Mouse (Mus musculus): ENCODE data around the gene Ubr2. TPM values are rescaled to one million over a fixed set of nuclear protein-coding genes. Genes with fewer than 3 reads are reported as not detected.

The Ubr2 gene
- polyA plus RNA-seq (2012; rRNA removed): 13.7 and 17.0 TPM in 2 replicates

DNA sequence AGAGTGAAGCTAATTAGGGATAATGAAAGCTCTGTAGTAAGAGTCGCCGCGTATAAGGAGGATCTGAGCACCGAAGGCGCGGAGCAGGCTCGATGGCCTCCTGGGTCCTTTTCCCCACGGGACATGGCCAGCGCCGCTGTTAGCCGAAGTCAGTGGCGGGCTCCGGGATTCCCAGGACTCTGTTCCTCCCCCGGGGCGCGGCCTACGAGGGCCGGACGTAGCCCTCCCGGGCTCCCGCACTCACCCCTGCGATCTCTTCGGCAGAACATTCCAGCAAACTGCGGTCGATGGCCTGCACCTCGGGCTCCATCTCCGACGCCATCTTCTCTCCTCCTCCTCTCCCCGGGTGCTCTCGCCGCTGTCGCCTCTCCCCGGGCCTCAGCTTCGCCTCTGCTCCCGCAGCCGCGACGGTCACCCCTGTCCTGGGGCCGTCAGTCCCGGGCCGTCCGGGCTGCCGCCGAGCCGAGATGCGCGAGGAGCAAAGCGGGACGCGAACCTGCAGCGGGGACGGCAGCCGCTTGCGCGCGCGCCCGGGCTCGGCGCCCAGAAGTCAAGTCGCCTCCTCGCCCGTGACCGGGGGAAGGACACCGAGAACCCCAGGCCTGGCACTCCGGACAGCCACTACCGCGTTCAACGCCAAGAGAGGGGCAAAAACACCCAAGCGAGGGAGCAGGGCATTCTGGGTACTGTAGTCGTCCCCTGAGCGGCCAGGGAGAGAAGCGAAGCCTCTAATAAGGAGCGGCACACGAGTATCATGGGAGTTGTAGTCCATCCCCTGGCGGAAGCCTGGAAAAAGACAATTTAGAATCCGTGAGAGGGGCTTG lies at the start of gene Ubr2:
Ubr2 (minus strand) TSS at position 659 of the 824 bp plus-strand sequence.
- DNase-seq (ENCODE audit: low read depth, low spot score): peak; percentile 95
- WGBS: under 1% methylated on average over 77 of the region's 77 CpGs

DNA sequence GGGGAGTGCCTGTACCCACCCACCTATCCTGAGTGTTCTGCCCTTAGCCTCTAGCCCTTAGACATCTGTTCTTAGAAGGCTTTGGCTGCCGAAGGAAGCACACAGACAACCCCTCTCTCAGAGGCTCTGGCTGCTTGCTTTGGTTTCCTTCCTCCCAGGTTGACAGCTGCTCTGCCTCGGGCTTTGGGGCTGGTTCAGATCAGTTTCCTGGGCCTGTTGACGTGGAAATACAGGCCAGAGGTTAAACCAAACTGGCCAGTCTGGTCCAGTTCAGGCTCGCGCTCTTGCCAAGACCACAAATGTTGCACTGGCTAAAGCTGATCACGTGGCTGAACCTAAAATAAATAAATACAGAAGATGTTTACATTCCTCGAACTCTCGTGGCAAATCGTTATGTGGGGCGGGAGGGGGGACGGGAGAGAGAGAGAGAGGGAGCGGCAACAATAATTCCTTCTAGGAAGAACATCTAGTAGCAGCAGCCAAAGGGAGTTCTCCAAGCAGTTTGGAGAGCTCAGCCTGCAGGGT lies 49.5 kb upstream of the Ubr2 start:
- DNase-seq (ENCODE audit: low read depth, low spot score): peak; percentile 74
- WGBS: 10% methylated on average over 12 of the region's 12 CpGs

DNA sequence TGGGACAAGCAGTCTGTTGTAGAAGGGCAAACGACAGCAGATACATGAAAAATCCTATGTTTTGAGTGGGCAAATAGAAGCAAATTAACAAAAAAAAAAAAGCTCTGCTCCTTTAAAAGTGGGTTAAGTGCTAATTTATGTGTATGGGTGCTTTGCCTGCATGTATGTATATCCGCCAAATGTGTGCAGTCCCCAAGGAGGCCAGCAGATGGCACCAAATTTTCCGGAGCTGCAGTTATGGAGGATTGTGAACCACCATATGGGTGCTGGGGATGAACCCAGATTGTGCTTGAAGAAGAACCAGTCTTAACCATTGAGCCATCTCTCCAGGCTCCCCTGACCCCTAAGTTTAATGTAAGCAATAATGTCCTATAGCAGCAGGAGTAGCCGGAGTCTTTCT lies 47.6 kb upstream of the Ubr2 start:
- DNase-seq (ENCODE audit: low read depth, low spot score): no peak
- WGBS: 97% methylated on average over 4 of the region's 4 CpGs

DNA sequence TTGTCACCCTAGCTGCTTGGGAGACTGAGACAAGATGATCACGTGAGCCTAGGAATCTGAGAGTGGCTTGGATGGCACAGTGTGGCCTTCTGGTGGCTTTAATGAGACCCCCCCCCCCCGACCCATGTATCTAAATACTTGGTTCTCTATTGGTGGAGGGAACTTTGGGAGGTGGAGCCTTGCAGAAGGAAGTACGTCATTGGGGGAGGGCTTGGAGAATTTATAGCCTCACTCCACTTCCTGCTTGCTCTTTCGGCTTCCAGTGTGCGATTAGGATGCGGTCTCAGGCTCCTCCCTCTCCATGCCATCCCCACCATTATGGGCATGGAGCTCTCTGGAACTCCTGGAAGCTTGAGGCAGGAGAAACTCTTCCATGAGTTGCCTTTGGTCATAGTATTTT lies 46.1 kb upstream of the Ubr2 start:
- WGBS: 72% methylated on average over 6 of the region's 6 CpGs
- no peak for DNase-seq (ENCODE audit: low read depth, low spot score)

DNA sequence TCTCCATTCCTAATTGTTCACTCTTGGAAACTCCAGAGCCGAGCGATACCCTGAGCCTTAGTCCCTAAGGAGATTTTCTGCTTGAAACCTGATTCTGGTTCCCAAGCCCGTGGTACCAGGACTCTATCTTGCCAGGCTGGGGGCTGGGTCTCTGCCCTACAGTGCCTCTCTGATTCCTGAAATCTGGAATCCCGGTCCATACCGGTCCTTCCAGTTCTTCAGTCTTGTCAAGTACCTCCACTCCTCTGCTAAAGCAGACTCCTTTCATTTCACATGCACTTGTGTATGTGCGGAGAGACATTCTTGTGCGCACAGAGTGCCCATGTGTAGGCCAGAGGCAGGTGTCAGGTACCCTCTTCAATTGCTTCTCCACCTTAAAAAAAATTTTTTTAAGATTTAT lies 44.8 kb upstream of the Ubr2 start:
- DNase-seq (ENCODE audit: low read depth, low spot score): no peak
- WGBS: 88% methylated on average over 7 of the region's 7 CpGs

DNA sequence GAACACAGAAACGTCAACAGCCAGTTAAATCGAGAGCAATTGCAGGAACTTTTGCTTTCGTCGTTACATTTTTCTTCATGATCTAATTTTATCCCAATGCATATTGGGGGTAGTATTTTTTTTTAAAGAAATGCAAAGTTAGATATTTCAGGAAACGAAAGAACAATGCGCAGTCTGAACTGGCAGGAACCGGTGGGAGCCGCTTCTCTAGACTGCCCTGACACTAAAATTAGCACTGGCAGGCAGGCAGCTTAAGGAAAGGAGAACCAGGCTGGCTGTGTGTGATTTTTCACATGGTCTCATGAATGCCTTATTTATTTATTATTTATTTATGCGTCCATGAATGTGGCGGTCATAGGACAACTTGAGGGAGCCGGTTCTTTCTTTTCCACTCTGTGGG lies 44.3 kb upstream of the Ubr2 start:
- no peak for DNase-seq (ENCODE audit: low read depth, low spot score)
- WGBS: 68% methylated on average over 11 of the region's 11 CpGs

DNA sequence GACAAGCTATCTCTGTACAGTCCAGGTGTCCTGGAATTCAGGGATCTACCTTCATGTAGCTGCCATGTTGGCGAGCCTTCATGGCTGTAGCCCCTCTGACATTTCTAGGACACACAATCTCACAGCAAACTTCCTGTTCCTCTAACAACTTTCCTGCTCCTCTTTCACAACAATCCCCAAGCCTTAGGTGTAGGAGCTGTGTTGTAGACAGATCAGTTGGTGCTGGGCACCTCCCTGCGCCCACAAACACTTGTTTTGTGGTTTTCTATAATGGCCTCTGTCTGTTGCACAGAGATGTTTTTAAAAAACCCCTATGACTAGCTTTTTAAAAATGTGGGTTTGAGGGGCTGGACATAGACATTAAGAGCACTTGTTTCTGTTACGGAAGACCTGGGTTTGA lies 40.3 kb upstream of the Ubr2 start:
- DNase-seq (ENCODE audit: low read depth, low spot score): no peak
- 94% methylated on average over 3 of the region's 3 CpGs for WGBS

DNA sequence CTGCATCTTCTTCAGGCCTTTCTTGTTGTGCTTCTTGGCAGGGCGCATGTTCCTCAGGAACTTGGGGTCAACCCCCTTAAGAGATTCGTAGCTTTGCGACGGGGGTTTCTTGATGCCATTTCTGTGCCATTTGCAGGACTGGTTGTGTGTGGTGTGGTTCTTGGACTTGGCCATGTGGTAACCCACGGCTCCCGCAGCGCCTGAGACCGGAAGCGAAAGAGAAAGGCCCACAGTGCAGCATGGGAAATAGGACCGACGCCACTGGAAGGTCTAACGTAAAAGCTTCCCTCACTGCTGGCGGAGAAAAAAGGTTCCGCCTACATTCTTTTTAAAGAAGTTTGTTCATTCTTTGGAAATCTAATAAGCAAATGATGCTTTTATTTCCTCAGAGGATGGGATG lies 32.5 kb upstream of the Ubr2 start:
- no peak for DNase-seq (ENCODE audit: low read depth, low spot score)
- WGBS: 94% methylated on average over 14 of the region's 14 CpGs

DNA sequence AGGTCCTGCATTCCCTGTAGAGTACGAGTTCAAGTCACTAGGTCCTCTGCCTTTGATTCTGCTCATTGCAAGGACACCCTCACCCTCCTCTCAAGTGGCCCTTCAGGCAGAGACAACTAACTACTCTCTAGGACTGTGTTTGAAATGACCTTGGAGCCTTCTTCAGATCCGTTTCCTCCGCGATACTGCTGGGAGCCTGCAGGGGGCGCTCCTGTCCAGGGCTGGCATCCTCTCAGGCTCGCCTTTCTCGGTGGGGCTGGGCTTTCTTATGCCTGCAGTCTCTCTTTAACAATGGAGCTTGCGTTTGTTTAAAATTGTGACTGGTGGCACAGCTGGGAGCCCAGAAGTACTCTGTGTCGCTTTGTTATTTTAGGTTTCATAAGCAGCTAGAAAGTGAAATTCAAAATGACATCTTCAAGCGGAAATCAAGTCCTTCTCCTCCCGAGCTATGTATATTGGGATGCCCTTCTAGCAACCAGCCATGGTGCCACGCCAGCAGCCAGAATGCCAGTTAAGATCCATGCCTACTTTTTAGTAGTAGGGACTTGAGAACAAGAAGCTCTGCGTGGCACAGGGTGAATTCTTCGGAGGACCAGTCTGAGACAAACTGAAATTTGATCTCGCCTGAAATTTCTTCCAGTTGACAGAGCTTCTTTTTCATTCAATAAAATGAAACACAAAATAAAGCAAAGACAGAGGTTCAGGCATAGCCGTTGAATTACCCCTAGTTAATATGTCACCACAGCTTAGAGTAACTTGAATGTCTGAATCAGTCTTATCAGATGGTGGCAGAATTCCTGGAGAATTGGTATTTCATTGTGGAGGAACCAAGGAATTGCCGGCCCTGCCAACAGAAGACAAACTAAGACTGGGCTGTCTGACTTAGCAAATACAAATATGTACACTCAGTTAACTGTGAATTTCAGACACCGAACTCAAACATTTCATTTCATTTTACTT lies 28.8 kb upstream of the Ubr2 start:
- DNase-seq (ENCODE audit: low read depth, low spot score): peak; percentile 50
- 8% methylated on average over 18 of the region's 18 CpGs for WGBS

DNA sequence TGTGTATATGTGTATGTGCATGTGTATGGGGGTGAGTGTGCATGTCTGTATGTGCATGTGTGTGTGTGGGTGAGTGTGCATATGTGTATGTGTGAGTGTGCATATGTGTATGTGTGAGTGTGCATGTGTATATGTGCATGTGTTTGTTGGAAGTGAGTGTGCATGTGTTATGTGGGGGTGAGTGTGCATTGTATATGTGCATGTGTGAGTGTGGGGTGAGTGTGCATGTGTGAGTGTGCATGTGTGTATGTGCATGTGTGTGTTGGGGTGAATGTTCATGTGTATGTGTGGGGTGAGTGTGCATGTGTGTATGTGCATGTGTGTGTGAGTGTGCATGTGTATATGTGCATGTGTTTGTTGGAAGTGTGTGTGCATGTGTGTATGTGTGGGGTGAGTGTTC lies 24.2 kb upstream of the Ubr2 start:
- no peak for DNase-seq (ENCODE audit: low read depth, low spot score)

DNA sequence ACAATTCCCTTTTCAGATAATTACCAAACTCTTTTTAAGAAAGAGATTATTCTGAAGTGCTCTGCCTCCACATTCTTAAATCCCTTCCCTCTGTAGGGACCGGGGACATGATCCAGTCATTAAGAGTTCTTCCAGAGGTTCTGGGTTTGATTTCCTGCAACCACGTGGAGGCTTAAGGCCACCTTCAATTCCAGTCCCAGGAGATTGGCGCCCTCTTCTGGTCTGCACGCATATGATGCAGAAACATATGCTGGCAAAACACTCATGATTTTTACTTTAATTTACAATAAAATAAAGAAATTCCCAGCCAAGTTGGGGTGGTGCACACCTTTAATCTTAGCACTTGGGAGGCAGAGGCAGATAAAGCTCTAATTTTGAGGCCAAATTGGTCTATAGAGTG lies 23.3 kb upstream of the Ubr2 start:
- DNase-seq (ENCODE audit: low read depth, low spot score): peak; percentile 28
- under 1% methylated on average over 4 of the region's 4 CpGs for WGBS

DNA sequence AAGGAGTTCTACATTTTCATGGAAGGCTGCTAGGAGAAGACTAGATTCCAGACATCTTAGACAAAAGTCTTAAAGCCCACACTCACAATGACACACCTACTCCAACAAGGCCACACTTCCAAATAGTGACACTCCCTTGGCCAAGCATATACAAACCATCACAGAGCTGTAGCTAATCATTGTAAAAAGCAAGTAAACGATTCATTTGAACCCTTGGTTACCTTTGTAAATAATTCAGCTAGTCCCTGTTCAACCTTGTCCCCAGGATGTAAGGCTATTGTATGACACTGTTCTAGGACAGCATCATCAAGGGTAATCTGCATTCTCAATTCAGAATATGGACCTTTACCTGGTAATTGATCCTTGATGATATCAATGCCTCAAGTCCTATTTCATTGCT lies 14.4 kb upstream of the Ubr2 start:
- 29% methylated on average over 1 of the region's 1 CpGs for WGBS
- DNase-seq (ENCODE audit: low read depth, low spot score): no peak

DNA sequence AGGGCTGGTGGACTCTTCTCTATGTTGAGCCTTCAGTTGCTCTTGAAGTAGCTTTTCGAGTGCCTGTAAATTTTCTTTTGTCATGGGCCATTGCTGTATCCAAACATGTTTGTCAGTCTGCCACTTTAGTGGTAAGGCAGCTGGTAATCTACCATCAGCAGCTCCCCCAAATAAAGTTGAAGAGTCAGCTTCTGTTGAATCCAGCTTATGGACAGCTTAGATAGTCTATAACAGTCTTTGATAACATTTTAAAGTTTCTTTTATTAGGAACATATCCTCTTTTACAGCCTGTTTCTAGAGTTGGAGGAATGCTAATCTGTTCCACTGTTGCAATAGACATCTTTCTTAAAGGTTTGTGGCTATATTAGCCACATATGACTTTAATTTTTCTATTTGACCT lies 13.0 kb upstream of the Ubr2 start:
- WGBS: 61% methylated on average over 1 of the region's 1 CpGs

DNA sequence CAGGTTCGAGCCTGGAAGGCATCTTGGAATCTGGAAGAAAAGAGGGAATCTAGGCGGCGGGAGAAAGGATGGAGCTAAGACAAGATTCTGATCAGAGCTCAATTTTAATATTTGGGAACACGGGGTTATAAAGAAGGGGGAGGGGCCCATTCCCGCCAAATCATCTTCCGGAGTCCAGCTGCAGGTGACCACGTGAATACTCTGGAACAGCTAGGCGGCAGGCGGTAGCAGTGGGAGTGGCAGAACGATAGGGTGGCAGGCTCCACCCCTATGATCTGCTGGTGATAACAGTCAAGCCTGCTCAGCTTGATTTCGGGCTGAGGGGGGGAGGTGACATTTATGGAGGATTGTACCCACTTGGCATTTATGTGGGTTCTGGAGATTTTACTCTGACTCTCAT lies 2.5 kb upstream of the Ubr2 start:
- WGBS: 23% methylated on average over 11 of the region's 11 CpGs
- DNase-seq (ENCODE audit: low read depth, low spot score): no peak

More for the DNA sequence above, 13.0 kb upstream of the Ubr2 start:
- no peak for DNase-seq (ENCODE audit: low read depth, low spot score)

DNA sequence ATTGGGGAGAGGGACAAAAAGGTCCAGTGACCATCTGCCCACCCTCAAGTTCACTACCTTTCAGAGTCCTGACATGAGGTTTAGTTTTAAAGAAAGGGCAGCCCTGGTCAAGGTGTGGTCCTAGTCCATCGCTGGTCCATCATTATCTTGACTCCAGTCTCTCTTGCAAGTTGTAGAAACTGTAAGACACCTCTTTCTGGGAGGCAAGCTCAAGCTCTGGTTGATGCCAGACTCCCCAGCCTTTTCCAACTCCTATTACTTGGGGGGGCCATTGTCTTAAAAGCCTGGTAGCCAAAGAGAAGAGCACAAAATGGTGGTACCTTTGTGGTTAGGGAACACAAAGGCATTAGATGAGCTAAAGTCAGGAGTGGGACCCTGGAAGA lies 1.3 kb upstream of the Ubr2 start:
- WGBS: 85% methylated on average over 1 of the region's 1 CpGs
- DNase-seq (ENCODE audit: low read depth, low spot score): no peak

DNA sequence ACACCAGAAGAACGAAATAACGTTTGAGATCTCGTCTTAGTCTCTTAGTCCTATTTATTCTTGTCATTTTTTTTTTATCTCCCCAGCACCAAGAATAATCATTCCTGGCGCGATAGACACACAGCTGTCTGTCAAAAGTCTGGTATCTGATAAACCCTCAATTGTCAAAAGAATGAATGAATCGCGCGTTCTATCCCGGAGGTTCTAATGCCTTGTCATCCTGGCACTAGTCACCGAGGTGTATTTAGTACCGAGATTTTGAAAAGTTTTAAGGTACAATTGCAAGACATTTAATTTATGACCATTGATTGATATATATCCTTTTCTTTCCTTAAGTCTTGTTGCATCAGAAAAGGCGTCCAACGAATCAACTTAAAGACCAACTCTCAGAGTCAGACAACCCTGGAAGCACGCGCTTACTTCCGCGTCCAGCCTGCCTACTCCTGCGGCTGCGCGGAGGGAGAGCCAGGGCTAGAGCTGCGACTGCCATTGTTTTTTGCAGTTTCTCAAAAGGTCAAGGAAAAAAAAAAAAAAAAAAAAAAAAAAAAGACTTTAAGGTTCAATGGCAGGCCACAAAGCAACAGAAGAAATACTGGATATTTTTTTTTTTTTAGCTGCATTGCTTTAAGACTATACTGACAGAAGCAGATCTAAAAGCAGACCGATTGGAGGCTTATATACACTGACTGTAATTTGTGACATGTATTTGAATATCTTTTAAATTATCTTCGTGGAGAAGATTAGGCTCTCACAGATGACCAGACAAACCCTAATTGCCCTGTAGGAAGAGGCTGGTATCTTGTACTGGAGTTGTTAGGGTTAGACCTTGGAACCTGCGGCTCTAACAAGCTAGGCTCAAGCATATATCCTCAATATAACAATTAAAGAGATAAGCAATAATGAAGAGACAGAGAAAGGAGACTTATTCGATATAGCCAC lies 635 bp upstream of the Ubr2 start:
- WGBS: 8% methylated on average over 25 of the region's 25 CpGs
- peak; percentile 79 for DNase-seq (ENCODE audit: low read depth, low spot score)

DNA sequence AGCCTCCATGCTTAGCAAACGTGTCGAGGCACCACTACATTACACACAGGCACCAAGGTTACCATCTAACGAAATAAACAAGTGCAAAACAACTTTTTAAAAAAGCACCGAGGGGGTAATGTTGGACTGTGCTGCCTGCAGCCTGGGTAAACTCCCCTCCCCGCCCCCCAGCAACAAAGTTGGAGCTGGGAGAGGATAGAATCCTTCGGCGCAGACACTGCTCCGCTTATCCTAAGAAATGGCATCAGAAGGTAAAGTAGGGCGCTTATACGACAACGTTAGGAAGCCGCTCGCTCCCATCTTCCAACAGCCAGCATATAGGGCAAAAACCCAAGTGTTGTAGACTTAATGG lies 834 bp downstream of the Ubr2 start:
- no peak for DNase-seq (ENCODE audit: low read depth, low spot score)
- under 1% methylated on average over 13 of the region's 13 CpGs for WGBS

DNA sequence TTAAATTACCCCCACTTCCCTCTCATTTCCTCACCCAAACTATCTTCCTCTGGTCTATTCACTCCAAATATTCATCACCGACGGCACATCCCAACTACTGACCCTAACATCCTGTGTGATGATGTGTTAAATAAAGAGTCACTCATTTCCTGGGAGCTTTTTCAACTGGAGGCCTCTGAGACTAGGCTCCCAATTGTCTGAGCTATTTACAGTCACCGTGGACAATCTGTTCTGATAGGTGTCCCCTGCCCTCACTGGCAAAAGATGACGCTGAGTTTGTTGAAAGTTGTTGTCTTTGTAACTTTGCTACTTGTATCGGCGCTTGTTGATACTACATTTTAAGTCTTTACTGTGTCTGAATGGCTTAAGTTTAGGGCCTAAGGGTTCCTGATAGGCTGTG lies 1.3 kb downstream of the Ubr2 start:
- DNase-seq (ENCODE audit: low read depth, low spot score): no peak
- WGBS: 1% methylated on average over 6 of the region's 6 CpGs

DNA sequence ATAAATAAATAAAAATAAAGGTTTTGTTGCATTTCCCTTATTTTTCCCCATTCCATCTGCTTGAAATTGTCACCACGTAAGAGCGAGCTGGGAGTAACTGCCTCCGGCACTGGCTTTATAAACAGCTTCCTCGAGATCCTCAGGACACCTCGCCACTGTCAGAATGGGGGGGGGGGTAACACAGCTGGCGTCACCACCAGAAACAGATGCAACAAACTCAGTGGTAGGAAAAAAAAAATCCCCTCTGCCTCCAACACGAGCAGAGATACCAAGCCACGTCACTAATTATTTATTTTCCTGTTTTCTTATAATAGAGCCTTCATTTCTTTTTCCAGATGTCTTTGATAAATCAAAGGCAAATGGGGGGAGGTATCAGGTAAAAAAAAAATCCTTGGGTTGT lies 1.9 kb downstream of the Ubr2 start:
- 39% methylated on average over 8 of the region's 8 CpGs for whole genome bisulfite sequencing
- DNase-seq (ENCODE audit: low read depth, low spot score): no peak

DNA sequence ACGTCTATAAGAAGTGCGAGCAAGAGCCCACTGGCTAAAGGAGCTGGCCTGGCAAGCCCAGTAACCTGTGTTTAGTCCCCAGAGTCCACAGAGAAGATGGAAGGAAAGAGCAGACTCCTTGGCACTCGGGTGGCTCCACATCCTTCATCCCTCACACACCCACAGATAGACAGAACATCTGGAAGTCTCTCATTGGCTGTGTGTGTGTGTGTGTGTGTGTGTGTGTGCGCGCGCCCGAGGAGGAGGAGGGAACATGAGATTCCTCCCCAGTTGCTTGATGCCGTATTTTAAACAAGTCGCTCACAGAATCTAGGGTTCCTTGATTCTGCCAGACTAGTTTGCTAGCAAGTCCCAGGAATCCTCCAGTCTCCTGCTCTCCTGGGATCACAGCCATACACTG lies 3.6 kb downstream of the Ubr2 start:
- 81% methylated on average over 9 of the region's 9 CpGs for WGBS
- DNase-seq (ENCODE audit: low read depth, low spot score): no peak

All from large intestine, adult 2 months (tissue).